Mouse (Mus musculus): ENCODE measurements around the gene Porcn. TPM values are rescaled to one million over a fixed set of nuclear protein-coding genes. Genes with fewer than 3 reads are reported as not detected.

Porcn gene
- polyA plus RNA-seq, 2 experiments = 11.6 to 27.0 TPM

- H3K9me3 ChIP-seq (ENCODE audit: control insufficient read depth, low read length) = no peaks in the 10 kb centered on the region
- H3K27ac ChIP-seq (replicated peaks; ENCODE audit: low read depth, low read length) = no peak overlapping the region
- TF ChIP-seq POLR2A (IDR thresholded peaks at IDR 0.05; ENCODE audit: borderline replicate concordance, extremely low read depth, insufficient read depth, insufficient read length) = no peak
- H3K9ac ChIP-seq (ENCODE audit: low read depth, low read length, severe bottlenecking) = no peak overlapping the region
- DNase-seq (ENCODE audit: low spot score) = no peak
- no peak overlapping the region for H3K4me3 ChIP-seq (replicated peaks; ENCODE audit: low read length)
- no peak for ATAC-seq (ENCODE audit: low FRiP score, low read depth)
- no peaks in the 10 kb centered on the region for H3K27me3 ChIP-seq (ENCODE audit: control insufficient read depth, insufficient read depth, low read length)
- H3K4me2 ChIP-seq (replicated peaks; ENCODE audit: low read depth, low read length, severe bottlenecking) = no peak overlapping the region
- H3K36me3 ChIP-seq (ENCODE audit: control insufficient read depth, insufficient read depth, low read length) = 0 out of 2 replicates have a peak, but pooled peaks cover 8% of the 10 kb centered on the region
- WGBS = 88% methylated on average over 8 of the region's 8 CpGs
- no peaks in the 10 kb centered on the region for H3K4me1 ChIP-seq (ENCODE audit: control insufficient read depth, insufficient read depth, low read length)
Measured at GRCm38 (mm10) chrX:8248542-8249120, 42.3 kb upstream of the Porcn start.

- no peaks in the 10 kb centered on the region for H3K9me3 ChIP-seq (ENCODE audit: control insufficient read depth, low read length)
- no peak overlapping the region for H3K27ac ChIP-seq (replicated peaks; ENCODE audit: low read depth, low read length)
- H3K36me3 ChIP-seq (ENCODE audit: control insufficient read depth, insufficient read depth, low read length) = peaks cover 13% of the 10 kb centered on the region; the same call in 1 of the 2 replicates
- H3K9ac ChIP-seq (ENCODE audit: low read depth, low read length, severe bottlenecking) = no peak overlapping the region
- ATAC-seq (ENCODE audit: low FRiP score, low read depth) (no peak), DNase-seq (ENCODE audit: low spot score) (no peak)
- H3K4me2 ChIP-seq (replicated peaks; ENCODE audit: low read depth, low read length, severe bottlenecking) = no peak overlapping the region
- H3K27me3 ChIP-seq (ENCODE audit: control insufficient read depth, insufficient read depth, low read length) = no peaks in the 10 kb centered on the region
- no peak overlapping the region for H3K4me3 ChIP-seq (replicated peaks; ENCODE audit: low read length)
- no peaks in the 10 kb centered on the region for H3K4me1 ChIP-seq (ENCODE audit: control insufficient read depth, insufficient read depth, low read length)
- no peak for TF ChIP-seq POLR2A (IDR thresholded peaks at IDR 0.05; ENCODE audit: borderline replicate concordance, extremely low read depth, insufficient read depth, insufficient read length)
- 90% methylated on average over 2 of the region's 2 CpGs for WGBS
Measured at GRCm38 (mm10) chrX:8247680-8248079, 41.4 kb upstream of the Porcn start.

- Histone ChIP-seq H3K36me3 (ENCODE audit: control insufficient read depth, insufficient read depth, low read length) (peaks cover 7% of the 10 kb centered on the region; the same call in 1 of the 2 replicates), H3K4me2 (replicated peaks; ENCODE audit: low read depth, low read length, severe bottlenecking) (no peak overlapping the region), H3K4me1 (ENCODE audit: control insufficient read depth, insufficient read depth, low read length) (no peaks in the 10 kb centered on the region), H3K9me3 (ENCODE audit: control insufficient read depth, low read length) (no peaks in the 10 kb centered on the region), H3K27me3 (ENCODE audit: control insufficient read depth, insufficient read depth, low read length) (no peaks in the 10 kb centered on the region), H3K27ac (replicated peaks; ENCODE audit: low read depth, low read length) (no peak overlapping the region), H3K4me3 (replicated peaks; ENCODE audit: low read length) (no peak overlapping the region), H3K9ac (ENCODE audit: low read depth, low read length, severe bottlenecking) (no peak overlapping the region)
- TF ChIP-seq POLR2A (IDR thresholded peaks at IDR 0.05; ENCODE audit: borderline replicate concordance, extremely low read depth, insufficient read depth, insufficient read length) = no peak
- ATAC-seq (ENCODE audit: low FRiP score, low read depth) = no peak
- no peak for DNase-seq (ENCODE audit: low spot score)
- 75% methylated on average over 13 of the region's 13 CpGs for WGBS
Measured at GRCm38 (mm10) chrX:8238804-8239395, 32.6 kb upstream of the Porcn start.

- Histone ChIP-seq H3K27me3 (ENCODE audit: control insufficient read depth, insufficient read depth, low read length) (no peaks in the 10 kb centered on the region), H3K36me3 (ENCODE audit: control insufficient read depth, insufficient read depth, low read length) (no peaks in the 10 kb centered on the region), H3K4me1 (ENCODE audit: control insufficient read depth, insufficient read depth, low read length) (no peaks in the 10 kb centered on the region), H3K27ac (replicated peaks; ENCODE audit: low read depth, low read length) (no peak overlapping the region), H3K4me2 (replicated peaks; ENCODE audit: low read depth, low read length, severe bottlenecking) (no peak overlapping the region), H3K9ac (ENCODE audit: low read depth, low read length, severe bottlenecking) (no peak overlapping the region), H3K9me3 (ENCODE audit: control insufficient read depth, low read length) (no peaks in the 10 kb centered on the region), H3K4me3 (replicated peaks; ENCODE audit: low read length) (no peak overlapping the region)
- ATAC-seq (ENCODE audit: low FRiP score, low read depth) (no peak), DNase-seq (ENCODE audit: low spot score) (no peak)
- TF ChIP-seq POLR2A (IDR thresholded peaks at IDR 0.05; ENCODE audit: borderline replicate concordance, extremely low read depth, insufficient read depth, insufficient read length) = no peak
- WGBS = 52% methylated on average over 2 of the region's 2 CpGs
Measured at GRCm38 (mm10) chrX:8236704-8237103, 30.4 kb upstream of the Porcn start.

GRCm38 (mm10) chrX:8233602-8234001 is 27.3 kb upstream of the Porcn start:
- Histone ChIP-seq H3K9me3 (ENCODE audit: control insufficient read depth, low read length) (no peaks in the 10 kb centered on the region), H3K4me2 (replicated peaks; ENCODE audit: low read depth, low read length, severe bottlenecking) (no peak overlapping the region), H3K9ac (ENCODE audit: low read depth, low read length, severe bottlenecking) (no peak overlapping the region), H3K4me1 (ENCODE audit: control insufficient read depth, insufficient read depth, low read length) (no peaks in the 10 kb centered on the region), H3K4me3 (replicated peaks; ENCODE audit: low read length) (no peak overlapping the region), H3K27ac (replicated peaks; ENCODE audit: low read depth, low read length) (no peak overlapping the region), H3K36me3 (ENCODE audit: control insufficient read depth, insufficient read depth, low read length) (no peaks in the 10 kb centered on the region), H3K27me3 (ENCODE audit: control insufficient read depth, insufficient read depth, low read length) (no peaks in the 10 kb centered on the region)
- WGBS = 81% methylated on average over 3 of the region's 3 CpGs
- DNase-seq (ENCODE audit: low spot score) (no peak), ATAC-seq (ENCODE audit: low FRiP score, low read depth) (no peak)
- TF ChIP-seq POLR2A (IDR thresholded peaks at IDR 0.05; ENCODE audit: borderline replicate concordance, extremely low read depth, insufficient read depth, insufficient read length) = no peak

Data from limb, embryonic 14.5 days (tissue).